Mouse (Mus musculus): ENCODE measurements around the gene Tpi1.

DNA sequence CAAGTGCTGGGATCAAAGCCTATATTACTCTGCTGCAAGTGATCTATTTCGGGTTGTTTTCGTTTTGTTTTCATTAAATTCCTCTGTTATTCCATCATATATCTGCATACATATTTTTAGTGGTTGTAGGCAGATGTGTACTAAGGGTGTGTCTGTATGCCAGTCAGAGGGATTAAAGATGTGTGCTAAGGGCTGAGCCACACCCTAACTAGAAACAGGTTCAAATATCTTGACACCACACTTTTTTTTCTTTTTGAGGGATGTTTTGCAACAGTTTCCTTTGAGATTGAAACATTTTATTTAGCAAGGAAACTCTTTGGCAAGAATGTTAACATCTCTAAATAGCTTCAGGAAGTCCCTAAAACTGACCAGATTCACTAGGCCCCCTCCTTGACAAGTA lies 17.9 kb downstream of the Tpi1 start:
- TF ChIP-seq POLR2A (IDR thresholded peaks at IDR 0.05; ENCODE audit: borderline replicate concordance, low read depth, low read length) = no peak
- no peak for TF ChIP-seq CTCF (IDR thresholded peaks at IDR 0.05; ENCODE audit: low read depth, low read length)

Measured in bone marrow macrophage, adult 2 months (primary cell).